Mouse (Mus musculus): ENCODE results near the gene Trio. TPM values are rescaled to one million over a fixed set of nuclear protein-coding genes. Genes with fewer than 3 reads are reported as not detected.
A peak's percentile ranks its signal among the peaks of the same experiment; 100 is the strongest.

Gene Trio
- polyA plus RNA-seq, 1 experiment from 2014 or later: 103 TPM

DNA sequence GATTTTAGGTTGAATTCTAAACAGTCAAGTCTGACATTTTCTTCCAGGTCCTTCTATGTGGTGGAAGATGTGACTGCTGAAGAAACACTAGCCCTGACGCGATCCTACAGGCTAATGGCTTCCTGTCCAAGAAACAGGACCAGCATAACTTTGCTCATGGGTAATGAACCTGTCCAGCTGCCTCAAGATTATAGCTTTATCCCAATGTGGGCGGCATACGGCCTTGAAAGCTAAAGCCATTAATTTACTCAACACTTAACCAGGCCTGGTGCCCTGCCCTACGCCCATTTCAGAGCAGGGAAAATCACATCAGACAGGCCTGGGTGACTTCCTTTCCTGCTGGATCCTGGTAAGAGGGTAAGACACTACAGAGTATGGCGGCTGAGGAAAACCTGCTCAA is 98.0 kb downstream of the Trio start:
- ATAC-seq (no peak), DNase-seq (ENCODE audit: low read depth, low spot score) (no peak)
- ChIA-PET POLR2A (interaction anchor here (0.6 to 1.1 kb wide), 2 partner anchors 73 to 126 kb away, joined by 3 to 5 read pairs; no protein-coding TSS in a partner anchor), CTCF (interaction anchor here (1.6 kb wide), 1 partner anchor 9 kb away, joined by 5 read pairs; no protein-coding TSS in a partner anchor)
- no peaks in the 10 kb centered on the region for H3K27me3 ChIP-seq
- TF ChIP-seq CTCF (IDR thresholded peaks at IDR 0.05): no peak
- in situ Hi-C loops (cut with MboI; ENCODE audit: low pct_unique_long_range_greater_than_20kb): no loop called here

DNA sequence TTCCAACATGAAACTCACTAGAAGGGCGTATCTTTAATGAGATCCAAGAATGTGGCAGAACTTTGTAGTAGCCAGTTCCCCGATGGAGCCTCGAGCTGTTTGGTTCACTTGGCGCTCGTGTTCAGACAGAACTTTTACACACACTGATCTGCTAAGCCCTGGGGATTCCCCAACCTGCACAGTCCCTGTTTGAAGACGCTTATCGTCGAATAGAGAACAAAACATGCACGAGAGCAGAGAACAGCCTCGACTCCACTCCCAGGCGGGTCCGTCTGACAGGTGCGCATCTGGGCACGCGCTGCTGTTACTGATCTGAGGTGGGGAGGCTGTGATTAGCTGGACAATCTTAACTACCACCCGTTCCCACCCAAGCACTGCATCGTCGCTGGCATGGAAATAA is 98.7 kb downstream of the Trio start:
- in situ Hi-C loops (cut with MboI; ENCODE audit: low pct_unique_long_range_greater_than_20kb): no loop called here
- H3K27me3 ChIP-seq: no peaks in the 10 kb centered on the region
- TF ChIP-seq CTCF (IDR thresholded peaks at IDR 0.05): no peak
- CTCF ChIA-PET: interaction anchor here (1.2 kb wide), 1 partner anchor 207 kb away, joined by 4 read pairs; no protein-coding TSS in a partner anchor
- no peak for ATAC-seq
- POLR2A ChIA-PET: interaction anchor here (0.6 to 1.3 kb wide), 3 partner anchors 10 to 127 kb away, joined by 3 to 5 read pairs (median 3); no protein-coding TSS in a partner anchor
- DNase-seq (ENCODE audit: low read depth, low spot score): no peak

DNA sequence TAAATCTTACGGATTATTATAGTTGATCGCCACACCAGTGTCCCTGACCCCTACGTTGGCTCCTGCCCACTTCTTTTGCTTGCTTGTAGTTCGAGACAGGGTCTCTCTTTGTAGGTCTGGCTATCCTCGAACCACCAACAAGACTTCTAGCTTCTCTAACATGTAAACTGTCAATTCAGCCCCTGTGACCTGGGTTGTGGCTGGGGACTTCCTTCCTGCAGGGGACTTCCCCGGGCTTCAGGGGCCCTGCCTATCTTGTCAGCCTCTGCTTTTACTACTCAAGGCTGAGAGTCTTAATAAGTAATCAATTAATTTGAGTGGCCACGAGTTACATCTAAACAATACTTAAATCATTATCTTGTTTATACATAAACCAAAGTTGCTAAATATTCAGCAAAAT is 99.2 kb downstream of the Trio start:
- TF ChIP-seq CTCF (IDR thresholded peaks at IDR 0.05): no peak
- in situ Hi-C loops (cut with MboI; ENCODE audit: low pct_unique_long_range_greater_than_20kb): no loop called here
- no peaks in the 10 kb centered on the region for H3K27me3 ChIP-seq
- CTCF ChIA-PET: interaction anchor here (1.2 kb wide), 1 partner anchor 208 kb away, joined by 4 read pairs; no protein-coding TSS in a partner anchor
- DNase-seq (ENCODE audit: low read depth, low spot score) (no peak), ATAC-seq (no peak)
- POLR2A ChIA-PET: interaction anchor here (1.1 to 1.3 kb wide), 2 partner anchors 11 to 74 kb away, joined by 3 read pairs; no protein-coding TSS in a partner anchor

DNA sequence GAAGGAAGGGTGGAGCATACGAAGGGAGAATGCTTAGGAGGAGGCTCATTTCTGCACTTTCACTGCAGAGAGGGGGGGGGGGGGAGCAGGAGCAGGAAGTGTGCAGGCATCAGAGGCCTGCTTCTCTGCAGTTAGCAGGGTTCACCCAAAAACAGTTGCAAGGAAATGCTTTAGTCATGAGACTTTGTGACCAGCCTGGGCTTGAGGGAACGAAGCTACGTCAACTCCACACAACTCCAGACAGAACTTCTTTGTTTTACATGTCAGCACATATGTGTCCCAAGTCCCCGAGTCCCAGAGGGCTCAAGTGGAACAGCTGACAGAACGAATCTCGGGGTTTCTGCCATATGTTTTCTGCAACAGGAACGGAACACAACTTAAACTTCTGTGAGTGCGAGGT is 99.8 kb downstream of the Trio start:
- H3K27me3 ChIP-seq: no peaks in the 10 kb centered on the region
- CTCF ChIA-PET: interaction anchor here (1.2 kb wide), 1 partner anchor 208 kb away, joined by 4 read pairs; no protein-coding TSS in a partner anchor
- no peak for TF ChIP-seq CTCF (IDR thresholded peaks at IDR 0.05)
- DNase-seq (ENCODE audit: low read depth, low spot score) (no peak), ATAC-seq (no peak)
- POLR2A ChIA-PET: interaction anchor here (1.3 kb wide), 1 partner anchor 11 kb away, joined by 3 read pairs; no protein-coding TSS in a partner anchor
- in situ Hi-C loops (cut with MboI; ENCODE audit: low pct_unique_long_range_greater_than_20kb): no loop called here

DNA sequence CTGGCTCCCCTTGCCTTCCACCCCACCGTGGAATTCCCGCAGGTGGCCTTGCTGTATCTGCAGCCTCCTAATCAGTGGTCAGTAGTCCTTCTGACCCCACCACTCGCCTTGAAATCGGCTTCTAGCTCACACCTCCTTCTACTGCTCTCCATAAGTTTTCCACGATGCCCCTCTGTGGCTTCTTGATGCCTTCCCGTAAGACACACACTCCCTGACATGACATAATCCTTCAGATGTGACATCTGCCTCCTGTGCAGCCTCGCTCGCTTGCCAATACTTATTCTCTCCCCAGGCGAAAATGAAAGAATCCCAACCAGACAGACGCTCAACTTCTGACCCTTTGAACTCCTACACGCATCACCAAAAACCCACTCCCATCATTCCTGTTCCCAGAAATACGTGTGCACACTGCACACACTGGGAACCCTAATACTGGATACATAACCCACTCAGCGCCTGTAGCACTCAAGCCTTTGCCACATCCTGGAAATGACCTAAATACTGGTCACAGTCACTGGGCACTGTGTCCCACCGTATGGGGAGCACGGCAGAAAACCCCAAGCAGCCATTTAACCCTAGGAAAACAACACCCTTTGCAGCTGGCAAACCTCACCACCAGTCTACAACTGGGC is 100.5 kb downstream of the Trio start:
- in situ Hi-C loops (cut with MboI; ENCODE audit: low pct_unique_long_range_greater_than_20kb): no loop called here
- no peak for TF ChIP-seq CTCF (IDR thresholded peaks at IDR 0.05)
- ATAC-seq: no peak
- no peak for DNase-seq (ENCODE audit: low read depth, low spot score)
- no peaks in the 10 kb centered on the region for H3K27me3 ChIP-seq
- ChIA-PET POLR2A (no interaction called here), CTCF (interaction anchor here (1.4 kb wide), 1 partner anchor 101 kb away, joined by 3 read pairs; the partner anchor contains the start of gene Trio)

DNA sequence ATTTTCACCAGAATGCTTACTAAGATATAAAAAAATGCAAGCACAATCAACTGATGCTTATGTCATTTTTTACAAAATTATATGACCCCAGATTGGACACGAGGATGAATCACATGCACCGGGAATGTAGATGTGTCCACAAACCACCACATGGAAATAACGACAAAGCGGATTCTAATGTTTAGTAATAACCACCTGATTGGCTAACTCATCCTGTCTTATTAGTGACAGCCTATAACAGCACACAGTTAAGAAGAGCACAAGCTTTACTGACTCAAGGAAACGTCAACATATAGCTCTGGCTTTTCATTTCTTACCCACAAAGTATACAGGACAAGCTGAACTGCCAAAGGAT is 101.7 kb downstream of the Trio start:
- no peak for DNase-seq (ENCODE audit: low read depth, low spot score)
- ATAC-seq: peak; percentile 28
- ChIA-PET CTCF (interaction anchor here (1.4 kb wide), 1 partner anchor 102 kb away, joined by 3 read pairs; the partner anchor contains the start of gene Trio), POLR2A (no interaction called here)
- H3K27me3 ChIP-seq: no peaks in the 10 kb centered on the region
- TF ChIP-seq CTCF (IDR thresholded peaks at IDR 0.05): no peak
- in situ Hi-C loops (cut with MboI; ENCODE audit: low pct_unique_long_range_greater_than_20kb): loop anchor here (5.0 kb wide), 2 partner anchors 73 to 258 kb away; no protein-coding TSS in a partner anchor

DNA sequence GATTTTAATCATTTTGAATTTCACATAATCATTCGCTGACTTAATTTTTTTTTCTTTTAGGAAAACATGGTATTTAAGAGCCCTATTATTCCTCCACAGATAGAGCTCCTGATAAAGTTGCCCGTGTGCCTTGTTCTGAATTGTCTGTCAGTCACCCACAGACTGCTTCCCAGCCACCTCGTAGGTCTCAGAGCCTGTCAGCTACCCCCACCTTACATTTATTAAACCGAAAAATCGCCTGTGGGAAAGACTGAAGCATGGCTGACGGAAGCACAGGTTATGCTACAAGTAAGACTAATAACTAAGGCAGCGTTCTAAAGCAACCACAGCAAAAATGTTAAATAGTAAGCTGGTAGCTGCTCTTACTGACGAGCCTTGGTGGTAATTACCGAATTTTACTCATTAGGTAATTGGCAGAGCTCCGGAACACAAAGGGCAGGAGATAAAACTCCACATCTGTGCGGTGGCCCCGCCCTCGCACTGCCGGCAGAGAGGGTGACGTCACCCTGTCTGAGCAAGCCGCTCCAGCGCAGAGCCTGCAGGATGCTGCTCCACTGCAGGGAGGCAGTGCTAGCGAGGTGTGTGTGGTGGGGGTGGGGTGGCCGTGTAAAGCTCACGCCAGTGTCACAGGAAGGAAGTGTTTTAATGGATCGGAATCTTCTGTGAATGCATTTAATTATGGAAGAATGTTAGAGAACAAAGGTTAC is 102.2 kb downstream of the Trio start:
- ATAC-seq: peak; percentile 83
- CTCF ChIA-PET: interaction anchor here (1.1 to 5.3 kb wide), 4 partner anchors 14 to 258 kb away, joined by 3 to 57 read pairs (median 3); partner anchors contain the start of gene Trio
- peak; percentile 54 for DNase-seq (ENCODE audit: low read depth, low spot score)
- POLR2A ChIA-PET: interaction anchor here (0.6 to 0.8 kb wide), 2 partner anchors 145 to 242 kb away, joined by 3 read pairs; no protein-coding TSS in a partner anchor
- in situ Hi-C loops (cut with MboI; ENCODE audit: low pct_unique_long_range_greater_than_20kb): loop anchor here (5.0 kb wide), 2 partner anchors 74 to 259 kb away; no protein-coding TSS in a partner anchor
- H3K27me3 ChIP-seq: no peaks in the 10 kb centered on the region
- TF ChIP-seq CTCF (IDR thresholded peaks at IDR 0.05): no peak

DNA sequence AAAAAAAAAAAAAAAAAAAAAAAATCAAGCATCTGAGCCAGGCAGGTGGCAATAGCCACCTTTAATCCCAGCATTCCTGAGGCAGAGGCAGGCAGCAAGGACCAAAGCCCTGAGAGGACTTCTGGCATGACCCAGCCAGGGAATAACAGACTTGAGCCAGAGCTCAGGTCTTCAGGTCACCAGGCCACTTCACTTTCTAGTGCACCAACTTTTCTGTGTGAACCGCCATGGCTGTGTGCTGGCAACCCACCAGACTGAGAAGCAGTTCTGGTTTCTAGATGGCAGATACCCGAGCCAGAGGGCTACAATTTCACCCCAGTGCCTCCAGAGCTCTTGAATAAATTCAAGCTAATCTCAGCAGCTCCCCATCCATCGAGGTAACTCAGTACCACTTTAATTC is 104.9 kb downstream of the Trio start:
- DNase-seq (ENCODE audit: low read depth, low spot score): no peak
- in situ Hi-C loops (cut with MboI; ENCODE audit: low pct_unique_long_range_greater_than_20kb): loop anchor here (5.0 kb wide), 2 partner anchors 77 to 262 kb away; no protein-coding TSS in a partner anchor
- POLR2A ChIA-PET: interaction anchor here (0.5 to 1.3 kb wide), 4 partner anchors 99 to 529 kb away, joined by 3 to 9 read pairs (median 3); partner anchors contain the start of gene Trio
- CTCF ChIA-PET: interaction anchor here (0.7 to 5.3 kb wide), 11 partner anchors 12 to 260 kb away, joined by 3 to 57 read pairs (median 4); partner anchors contain the start of gene Trio
- no peak for TF ChIP-seq CTCF (IDR thresholded peaks at IDR 0.05)
- no peaks in the 10 kb centered on the region for H3K27me3 ChIP-seq
- ATAC-seq: no peak

DNA sequence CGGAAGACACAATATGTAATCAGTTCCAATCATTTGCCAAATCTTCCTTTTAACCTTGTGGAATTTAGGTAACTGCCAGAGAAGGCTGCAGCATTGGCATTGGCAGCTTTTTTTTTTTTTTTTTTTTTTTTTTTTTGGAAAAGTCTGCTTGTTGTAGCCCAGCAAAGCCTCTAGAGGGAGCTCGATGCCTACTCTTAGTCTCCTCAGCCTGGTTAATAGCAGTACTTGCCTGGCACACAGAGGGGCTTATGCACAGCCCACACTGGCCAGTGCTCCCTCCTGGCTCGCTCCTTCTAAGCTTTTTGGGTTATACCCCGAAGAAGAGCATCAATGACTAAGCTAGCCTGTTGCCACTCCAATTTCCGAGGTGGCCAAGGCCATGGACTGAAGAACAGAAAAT is 106.1 kb downstream of the Trio start:
- TF ChIP-seq CTCF (IDR thresholded peaks at IDR 0.05): peak; percentile 80
- no peaks in the 10 kb centered on the region for H3K27me3 ChIP-seq
- POLR2A ChIA-PET: interaction anchor here (0.6 to 2.0 kb wide), 4 partner anchors 20 to 1113 kb away, joined by 3 to 7 read pairs (median 6); no protein-coding TSS in a partner anchor
- DNase-seq (ENCODE audit: low read depth, low spot score): no peak
- CTCF ChIA-PET: interaction anchor here (0.6 to 5.3 kb wide), 34 partner anchors 9 to 262 kb away, joined by 3 to 57 read pairs (median 4); partner anchors contain the start of gene Trio
- in situ Hi-C loops (cut with MboI; ENCODE audit: low pct_unique_long_range_greater_than_20kb): no loop called here
- peak; percentile 48 for ATAC-seq

DNA sequence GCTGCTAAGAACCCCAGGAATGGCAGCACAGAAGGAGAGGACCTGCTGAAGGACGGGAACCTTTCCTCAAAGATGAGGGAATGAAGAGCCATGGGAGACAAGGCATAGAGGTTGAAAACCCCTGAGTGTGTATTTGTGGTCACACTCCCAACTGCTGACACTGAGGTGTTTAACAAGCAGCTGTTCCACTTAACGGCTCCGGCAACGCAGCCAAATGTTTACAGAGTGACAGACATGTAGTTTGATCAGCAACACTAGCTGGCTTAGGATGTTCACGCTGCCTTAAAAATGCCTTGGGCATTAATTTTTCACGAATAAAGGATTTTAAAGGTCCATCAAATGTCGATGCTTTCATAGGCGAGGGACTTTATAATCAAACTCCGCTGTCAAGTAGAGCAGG is 106.8 kb downstream of the Trio start:
- ATAC-seq (no peak), DNase-seq (ENCODE audit: low read depth, low spot score) (no peak)
- no peaks in the 10 kb centered on the region for H3K27me3 ChIP-seq
- in situ Hi-C loops (cut with MboI; ENCODE audit: low pct_unique_long_range_greater_than_20kb): no loop called here
- TF ChIP-seq CTCF (IDR thresholded peaks at IDR 0.05): no peak
- POLR2A ChIA-PET: interaction anchor here (0.6 to 2.0 kb wide), 4 partner anchors 21 to 1114 kb away, joined by 3 to 7 read pairs (median 6); no protein-coding TSS in a partner anchor
- CTCF ChIA-PET: interaction anchor here (0.6 to 5.3 kb wide), 22 partner anchors 8 to 262 kb away, joined by 3 to 57 read pairs (median 4); no protein-coding TSS in a partner anchor
